ENCODE assay signal across 10 mouse cellular contexts in genomic region chr12:8935349-8935748, GRCm38 (mm10). TPM values are rescaled to one million over a fixed set of nuclear protein-coding genes. Genes with fewer than 3 reads are reported as not detected.
DNase-seq lines count a peak whose midpoint lies in the region; ATAC-seq and TF ChIP-seq lines count a peak whose summit lies in the region.
"Had no signal": no experiment of that assay in that cellular context is flagged by ENCODE, and none has a peak within 500 bp of the region (broad histone marks: within the 10 kb centered on the region; RNA-seq: fewer than 3 reads in every experiment).

No protein-coding gene starts in this region.

- H3K9ac ChIP-seq in intestine, embryonic 14.5 days (ENCODE audit: low read length): no peak overlapping the region
- no peak overlapping the region for H3K9ac ChIP-seq in intestine, postnatal 0 days (ENCODE audit: low read depth, low read length)
- H3K9ac ChIP-seq in heart, embryonic 15.5 days: no peak overlapping the region
- H3K9ac ChIP-seq: limb, embryonic 15.5 days had no signal

- WGBS in intestine, embryonic 14.5 days: 56% methylated on average over 5 of the region's 5 CpGs
- 56% methylated on average over 5 of the region's 5 CpGs for whole genome bisulfite sequencing in intestine, postnatal 0 days
- 53% methylated on average over 5 of the region's 5 CpGs for WGBS in heart, embryonic 15.5 days

- peaks cover 4% of the 10 kb centered on the region; the same call in 1 of the 2 replicates for H3K4me1 ChIP-seq in intestine, embryonic 14.5 days (replicated peaks; ENCODE audit: control insufficient read depth, insufficient read depth, low read length)
- no peaks in the 10 kb centered on the region for H3K4me1 ChIP-seq in intestine, postnatal 0 days (replicated peaks; ENCODE audit: control insufficient read depth, insufficient read depth, low read length)
- peaks cover 30% of the 10 kb centered on the region for H3K4me1 ChIP-seq in heart, embryonic 15.5 days (replicated peaks)

- H3K4me3 ChIP-seq in intestine, embryonic 14.5 days (ENCODE audit: low read depth, low read length): no peak overlapping the region
- no peak overlapping the region for H3K4me3 ChIP-seq in intestine, postnatal 0 days (ENCODE audit: low read depth, low read length)
- H3K4me3 ChIP-seq in heart, embryonic 15.5 days: no peak overlapping the region
- H3K4me3 ChIP-seq: limb, embryonic 15.5 days had no signal

- no peak overlapping the region; the same call in 1 of the 2 replicates for H3K27ac ChIP-seq in intestine, embryonic 14.5 days (ENCODE audit: low read depth)
- no peak overlapping the region for H3K27ac ChIP-seq in intestine, postnatal 0 days (ENCODE audit: low read depth, low read length)
- H3K27ac ChIP-seq in heart, embryonic 15.5 days: peak overlapping the region; percentile 24; the same call in 1 of the 2 replicates
- H3K27ac ChIP-seq: limb, embryonic 15.5 days had no signal

- 0 out of 2 replicates have a peak, but pooled peaks have one; percentile 38 for ATAC-seq in intestine, embryonic 14.5 days (replicated peaks; ENCODE audit: low FRiP score, low TSS enrichment, low read depth)
- ATAC-seq in intestine, postnatal 0 days: no peak
- ATAC-seq in heart, embryonic 15.5 days (replicated peaks; ENCODE audit: insufficient number of reproducible peaks, insufficient read depth, low FRiP score, low read depth): 0 out of 2 replicates have a peak, but pooled peaks have one; percentile 18
- no peak for ATAC-seq in megakaryocyte, adult 5-6 weeks (ENCODE audit: poor library complexity, severe bottlenecking)
- ATAC-seq: midbrain, embryonic 16.5 days had no signal

- H3K4me2 ChIP-seq in intestine, embryonic 14.5 days (ENCODE audit: low read length): no peak overlapping the region
- no peak overlapping the region for H3K4me2 ChIP-seq in intestine, postnatal 0 days (replicated peaks; ENCODE audit: low read depth)
- no peak overlapping the region for H3K4me2 ChIP-seq in heart, embryonic 15.5 days
- H3K4me2 ChIP-seq: limb, embryonic 15.5 days had no signal

- no peaks in the 10 kb centered on the region for H3K27me3 ChIP-seq in intestine, embryonic 14.5 days (replicated peaks; ENCODE audit: control insufficient read depth, insufficient read depth, low read length)
- H3K27me3 ChIP-seq in intestine, postnatal 0 days (replicated peaks; ENCODE audit: control insufficient read depth, insufficient read depth, low read length): no peaks in the 10 kb centered on the region
- no peaks in the 10 kb centered on the region for H3K27me3 ChIP-seq in heart, embryonic 15.5 days
- H3K27me3 ChIP-seq: limb, embryonic 15.5 days had no signal

- DNase-seq in intestine, embryonic 14.5 days (ENCODE audit: low spot score): no peak
- peak; percentile 62 for DNase-seq in adipocyte (ENCODE audit: low spot score)
- DNase-seq in kidney, postnatal 25 days: peak; percentile 87 to 91
- DNase-seq in natural killer cell, adult 2 months (ENCODE audit: low spot score in 2 of 2): no peak
- no peak for DNase-seq in cerebellum, postnatal 4 days (ENCODE audit: low spot score in 2 of 2)

- TF ChIP-seq CTCF in intestine, postnatal 0 days (IDR thresholded peaks at IDR 0.05; ENCODE audit: low read depth): no peak

- no peaks in the 10 kb centered on the region for H3K9me3 ChIP-seq in intestine, embryonic 14.5 days (ENCODE audit: control insufficient read depth, low read length)
- H3K9me3 ChIP-seq in intestine, postnatal 0 days (ENCODE audit: control insufficient read depth): no peaks in the 10 kb centered on the region
- no peaks in the 10 kb centered on the region for H3K9me3 ChIP-seq in heart, embryonic 15.5 days (replicated peaks)
- H3K9me3 ChIP-seq: limb, embryonic 15.5 days had no signal

- H3K36me3 ChIP-seq in intestine, embryonic 14.5 days (ENCODE audit: control insufficient read depth, insufficient read depth, low read length): peaks cover 77% of the 10 kb centered on the region
- H3K36me3 ChIP-seq in intestine, postnatal 0 days (ENCODE audit: control insufficient read depth, insufficient read depth): peaks cover 65% of the 10 kb centered on the region
- H3K36me3 ChIP-seq in heart, embryonic 15.5 days: peaks cover 58% of the 10 kb centered on the region

RNA-seq across cellular contexts. Expression of gene Matn3, which starts 12.4 kb away (rescaled TPM):
- polyA plus RNA-seq in intestine, embryonic 14.5 days (2014; fragmentation: Nextera tagmentation; extraction: Ambion mirVana): 0.19 and 0.28 TPM in 2 replicates
- not detected in 2 replicates for polyA plus RNA-seq in intestine, postnatal 0 days (2015; fragmentation: Nextera tagmentation; extraction: Ambion mirVana)
- 0.39 and 1.0 TPM in 2 replicates for polyA plus RNA-seq in heart, embryonic 15.5 days (2015; fragmentation: Nextera tagmentation; extraction: Ambion mirVana)
- total RNA-seq in megakaryocyte, adult 5-6 weeks (2015): not detected in 2 replicates
- 0.12 TPM in 1 of 2 replicates, not detected in the other for total RNA-seq in megakaryocyte, adult 5-6 weeks (2017)

RNA-seq across cellular contexts. Expression of gene Laptm4a, which starts 13.9 kb away (rescaled TPM):
- polyA plus RNA-seq in intestine, embryonic 14.5 days (2014; fragmentation: Nextera tagmentation; extraction: Ambion mirVana): 185 and 204 TPM in 2 replicates
- 241 and 242 TPM in 2 replicates for polyA plus RNA-seq in intestine, postnatal 0 days (2015; fragmentation: Nextera tagmentation; extraction: Ambion mirVana)
- 287 and 312 TPM in 2 replicates for polyA plus RNA-seq in heart, embryonic 15.5 days (2015; fragmentation: Nextera tagmentation; extraction: Ambion mirVana)
- total RNA-seq in megakaryocyte, adult 5-6 weeks (2015): 121 and 132 TPM in 2 replicates
- 192 and 195 TPM in 2 replicates for total RNA-seq in megakaryocyte, adult 5-6 weeks (2017)

RNA-seq across cellular contexts. Expression of gene Wdr35, which starts 38.3 kb away (rescaled TPM):
- polyA plus RNA-seq in intestine, embryonic 14.5 days (2014; fragmentation: Nextera tagmentation; extraction: Ambion mirVana): 13.2 and 16.6 TPM in 2 replicates
- 2.5 and 2.6 TPM in 2 replicates for polyA plus RNA-seq in intestine, postnatal 0 days (2015; fragmentation: Nextera tagmentation; extraction: Ambion mirVana)
- polyA plus RNA-seq in heart, embryonic 15.5 days (2015; fragmentation: Nextera tagmentation; extraction: Ambion mirVana): 12.0 and 14.1 TPM in 2 replicates
- total RNA-seq in megakaryocyte, adult 5-6 weeks (2015): 1.1 and 1.4 TPM in 2 replicates
- total RNA-seq in megakaryocyte, adult 5-6 weeks (2017): 0.44 and 1.2 TPM in 2 replicates

Comparison
In these comparisons a context has a peak if more than half of its experiments do, and no peak if none do; other contexts are left out.
1. ATAC-seq: peak in intestine, embryonic 14.5 days (single experiment) and heart, embryonic 15.5 days (single experiment); none in intestine, postnatal 0 days (single experiment) and megakaryocyte, adult 5-6 weeks (single experiment).
2. DNase-seq: peak in adipocyte (single experiment) and kidney, postnatal 25 days (2 of 2); none in intestine, embryonic 14.5 days (single experiment), natural killer cell, adult 2 months (0 of 2) and cerebellum, postnatal 4 days (0 of 2).